Mouse (Mus musculus): ENCODE measurements around the gene Gm3233. TPM values are rescaled to one million over a fixed set of nuclear protein-coding genes. Genes with fewer than 3 reads are reported as not detected.
"Not testable (repeated sequence)": the region's sequence is repeated elsewhere in the genome, so short reads cannot be mapped to it uniquely, and the experiment has no call there.

Gm3233 gene
- not detected in 2 replicates for polyA plus RNA-seq (2012; rRNA removed)

- not testable (repeated sequence) for DNase-seq (ENCODE audit: low read depth, low spot score)
- whole genome bisulfite sequencing: 20% methylated on average over 1 of the region's 1 CpGs
Observed at GRCm38 (mm10) chr10:77759582-77759981, at the start of gene Gm3233. TSS of gene Gm3233 (minus strand) at chr10:77759682.

- 28% methylated on average over 3 of the region's 3 CpGs for WGBS
- no peak for DNase-seq (ENCODE audit: low read depth, low spot score)
Observed at GRCm38 (mm10) chr10:77804095-77804494, 44.6 kb upstream of the Gm3233 start.

- 33% methylated on average over 8 of the region's 8 CpGs for WGBS
- no peak for DNase-seq (ENCODE audit: low read depth, low spot score)
Observed at GRCm38 (mm10) chr10:77798921-77799508, 39.5 kb upstream of the Gm3233 start, which contains the start of gene Gm19668. TSS of gene Gm19668 (minus strand) at chr10:77799133.

GRCm38 (mm10) chr10:77798164-77798920 is 38.9 kb upstream of the Gm3233 start:
- WGBS: 52% methylated on average over 3 of the region's 3 CpGs
- DNase-seq (ENCODE audit: low read depth, low spot score): not testable (repeated sequence)

GRCm38 (mm10) chr10:77797677-77798076 is 38.2 kb upstream of the Gm3233 start:
- no peak for DNase-seq (ENCODE audit: low read depth, low spot score)
- WGBS: 50% methylated on average over 3 of the region's 3 CpGs

- 55% methylated on average over 2 of the region's 2 CpGs for WGBS
- no peak for DNase-seq (ENCODE audit: low read depth, low spot score)
Observed at GRCm38 (mm10) chr10:77794976-77795375, 35.5 kb upstream of the Gm3233 start, which contains the start of gene Gm9639. TSS of gene Gm9639 (minus strand) at chr10:77795076.

GRCm38 (mm10) chr10:77788621-77789020 is 29.1 kb upstream of the Gm3233 start:
- 77% methylated on average over 2 of the region's 2 CpGs for WGBS
- DNase-seq (ENCODE audit: low read depth, low spot score): no peak

GRCm38 (mm10) chr10:77787876-77788275 is 28.4 kb upstream of the Gm3233 start, which contains the start of gene Gm7137:
TSS of gene Gm7137 (minus strand) at chr10:77788200.
- 71% methylated on average over 1 of the region's 1 CpGs for WGBS
- not testable (repeated sequence) for DNase-seq (ENCODE audit: low read depth, low spot score)

GRCm38 (mm10) chr10:77783396-77783795 is 23.9 kb upstream of the Gm3233 start:
- WGBS: 84% methylated on average over 3 of the region's 3 CpGs
- not testable (repeated sequence) for DNase-seq (ENCODE audit: low read depth, low spot score)

- 44% methylated on average over 1 of the region's 1 CpGs for WGBS
Observed at GRCm38 (mm10) chr10:77782442-77782841, 23.0 kb upstream of the Gm3233 start, which contains the start of gene Gm3250. TSS of gene Gm3250 (minus strand) at chr10:77782542.

GRCm38 (mm10) chr10:77776844-77777243 is 17.4 kb upstream of the Gm3233 start, which contains the start of gene Gm7138:
TSS of gene Gm7138 (minus strand) at chr10:77776944.
- DNase-seq (ENCODE audit: low read depth, low spot score): not testable (repeated sequence)
- WGBS: 50% methylated on average over 1 of the region's 1 CpGs

More at GRCm38 (mm10) chr10:77782442-77782841, 23.0 kb upstream of the Gm3233 start, which contains the start of gene Gm3250:
- not testable (repeated sequence) for DNase-seq (ENCODE audit: low read depth, low spot score)

GRCm38 (mm10) chr10:77772142-77772541 is 12.7 kb upstream of the Gm3233 start:
- not testable (repeated sequence) for DNase-seq (ENCODE audit: low read depth, low spot score)
- 80% methylated on average over 1 of the region's 3 CpGs for WGBS

GRCm38 (mm10) chr10:77771225-77771624 is 11.7 kb upstream of the Gm3233 start, which contains the start of gene Gm3238:
TSS of gene Gm3238 (minus strand) at chr10:77771325.
- 50% methylated on average over 1 of the region's 1 CpGs for WGBS
- DNase-seq (ENCODE audit: low read depth, low spot score): not testable (repeated sequence)

GRCm38 (mm10) chr10:77769727-77770126 is 10.2 kb upstream of the Gm3233 start:
- 76% methylated on average over 1 of the region's 1 CpGs for WGBS
- DNase-seq (ENCODE audit: low read depth, low spot score): no peak

- DNase-seq (ENCODE audit: low read depth, low spot score): no peak
Observed at GRCm38 (mm10) chr10:77753448-77753847, 6.0 kb downstream of the Gm3233 start.

GRCm38 (mm10) chr10:77752312-77752711 is 7.2 kb downstream of the Gm3233 start:
- DNase-seq (ENCODE audit: low read depth, low spot score): not testable (repeated sequence)
- 49% methylated on average over 3 of the region's 3 CpGs for WGBS

- 53% methylated on average over 1 of the region's 1 CpGs for WGBS
Observed at GRCm38 (mm10) chr10:77751254-77751653, 8.2 kb downstream of the Gm3233 start, which contains the start of gene Gm9736. TSS of gene Gm9736 (minus strand) at chr10:77751354.

GRCm38 (mm10) chr10:77750686-77751085 is 8.8 kb downstream of the Gm3233 start:
- DNase-seq (ENCODE audit: low read depth, low spot score): not testable (repeated sequence)
- WGBS: 84% methylated on average over 1 of the region's 1 CpGs

More at GRCm38 (mm10) chr10:77751254-77751653, 8.2 kb downstream of the Gm3233 start, which contains the start of gene Gm9736:
- DNase-seq (ENCODE audit: low read depth, low spot score): not testable (repeated sequence)

GRCm38 (mm10) chr10:77741924-77742688 is 17.4 kb downstream of the Gm3233 start, which contains the start of gene Gm18596:
TSS of gene Gm18596 (minus strand) at chr10:77742638.
- 48% methylated on average over 5 of the region's 5 CpGs for WGBS

More at GRCm38 (mm10) chr10:77741924-77742688, 17.4 kb downstream of the Gm3233 start, which contains the start of gene Gm18596:
- not testable (repeated sequence) for DNase-seq (ENCODE audit: low read depth, low spot score)

Measured in large intestine, adult 2 months (tissue).